Mouse (Mus musculus): Measurements from ENCODE around the gene Htra2.

Gene Htra2

DNA sequence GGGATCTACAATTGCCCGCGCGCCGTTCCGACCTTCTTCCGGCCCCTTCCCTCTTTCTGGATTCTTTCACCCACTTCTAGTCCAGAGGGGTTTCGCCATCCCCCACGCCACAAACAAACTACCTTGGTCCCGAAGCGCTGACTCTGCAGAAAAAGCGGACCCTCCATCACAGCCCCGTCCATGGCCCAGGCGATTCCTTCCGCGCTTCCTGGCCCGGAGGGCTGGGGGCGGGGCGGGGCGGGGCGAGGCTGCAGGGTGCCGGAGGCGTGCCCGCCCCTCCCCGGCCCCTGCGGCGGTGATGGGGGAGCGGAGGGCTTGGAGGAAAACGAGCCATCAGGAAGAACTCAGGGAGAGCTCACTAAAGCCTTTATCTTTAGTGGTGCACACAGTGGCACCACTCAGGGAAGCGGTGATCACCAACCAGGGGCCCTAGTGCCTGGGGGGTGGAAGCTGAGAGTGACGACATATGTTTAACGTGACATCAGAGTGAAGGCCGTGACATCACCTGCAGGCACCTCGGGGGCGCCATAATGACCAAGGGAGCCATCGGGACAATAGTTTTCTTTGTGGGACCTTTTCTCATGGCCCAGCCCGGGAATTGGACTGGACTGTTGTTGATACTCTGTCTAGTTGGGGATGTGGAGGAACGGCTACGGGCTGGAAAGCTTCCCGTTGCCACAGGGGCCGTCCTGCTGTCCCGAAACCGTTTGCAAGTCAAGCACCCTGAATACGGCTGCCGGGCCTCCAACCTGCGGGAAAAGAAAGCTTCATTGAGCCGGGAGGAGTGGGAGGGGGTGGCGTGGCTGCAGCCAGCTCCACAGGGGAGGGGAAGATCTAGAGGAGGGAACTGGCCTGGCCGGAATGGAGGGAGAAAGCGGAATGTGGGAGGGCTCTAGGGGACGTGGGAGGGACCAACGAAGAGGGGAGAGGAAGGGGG lies 21.6 kb downstream of the Htra2 start, which contains the start of the genes Dok1 and Loxl3:
Gene Dok1, minus strand, starts transcription at position 223 of the 937 bp plus-strand sequence.
Gene Loxl3, plus strand, starts transcription at position 925 of the 937 bp plus-strand sequence.
- no peak for DNase-seq (ENCODE audit: low spot score in 2 of 2)

DNA sequence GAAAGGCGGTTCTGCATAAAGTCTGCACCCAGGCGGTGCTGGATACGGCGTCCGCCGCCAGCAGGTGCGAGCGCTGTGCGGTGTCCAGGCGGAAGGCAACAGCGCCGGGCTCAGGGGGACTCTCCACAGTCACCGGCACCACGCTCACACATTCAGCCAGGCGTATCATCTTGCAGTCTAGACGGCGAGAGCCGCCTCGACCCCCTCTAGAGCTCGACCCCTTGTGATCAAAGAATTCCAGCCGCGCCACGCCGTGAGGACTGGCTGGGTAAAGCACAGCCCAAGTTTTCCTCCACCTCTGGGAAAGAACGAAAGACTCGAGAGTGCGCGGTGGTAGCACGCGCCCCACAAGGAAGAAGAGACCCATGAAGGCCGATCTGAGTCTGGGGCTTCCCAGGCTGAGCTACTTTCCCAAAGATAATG lies 22.3 kb downstream of the Htra2 start:
- DNase-seq (ENCODE audit: low spot score in 2 of 2) = peak in 1 of 2 experiments; percentile 32

- DNase-seq (ENCODE audit: low spot score in 2 of 2) = no peak
These were observed 23.0 kb downstream of the Htra2 start for GRCm38 (mm10) chr6:83031921-83032590.

GRCm38 (mm10) chr6:83031111-83031510 lies 24.0 kb downstream of the Htra2 start:
- no peak for DNase-seq (ENCODE audit: low spot score in 2 of 2)

DNA sequence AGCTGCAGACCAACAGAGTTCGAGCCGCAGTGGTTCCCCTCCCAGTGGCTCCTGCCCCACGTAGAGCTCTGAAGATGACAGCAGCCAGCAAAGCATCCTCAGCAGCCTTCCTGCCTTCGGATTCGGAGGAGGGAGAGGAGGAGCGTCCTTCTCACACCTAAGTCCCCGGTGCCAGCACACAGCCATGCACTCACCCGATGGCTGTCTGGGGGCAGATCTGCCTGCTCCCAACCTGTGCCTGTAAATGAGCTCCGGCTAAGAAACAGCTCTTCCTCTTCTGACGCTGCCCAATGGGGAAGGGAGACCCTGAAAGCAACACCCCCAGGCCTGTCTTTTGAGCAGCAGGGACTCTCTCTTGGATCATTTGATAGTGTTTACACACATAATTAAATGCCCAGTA lies 25.3 kb downstream of the Htra2 start:
- DNase-seq (ENCODE audit: low spot score in 2 of 2) = no peak

GRCm38 (mm10) chr6:83027706-83028105 lies 27.4 kb downstream of the Htra2 start:
- DNase-seq (ENCODE audit: low spot score in 2 of 2) = no peak

DNA sequence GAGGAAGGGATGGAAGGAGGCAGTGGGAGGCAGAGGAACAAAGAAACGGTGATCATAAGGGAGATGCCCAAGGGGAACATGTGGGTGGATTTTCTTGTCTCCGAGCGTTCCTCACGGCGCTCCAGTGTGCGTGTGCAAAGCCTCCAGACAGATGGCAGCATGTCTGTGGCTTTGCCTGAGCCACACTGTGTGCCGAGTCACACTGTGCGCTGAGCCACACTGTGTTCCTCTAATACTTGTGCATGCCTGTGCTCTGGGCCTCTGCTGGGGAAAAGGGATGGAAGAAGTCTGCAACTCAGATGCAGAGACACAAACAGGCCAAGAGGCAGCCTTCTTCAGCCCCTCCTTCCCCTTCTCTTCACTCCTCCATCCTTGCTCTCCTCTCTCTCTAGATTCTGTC lies 27.8 kb downstream of the Htra2 start:
- no peak for DNase-seq (ENCODE audit: low spot score in 2 of 2)

DNA sequence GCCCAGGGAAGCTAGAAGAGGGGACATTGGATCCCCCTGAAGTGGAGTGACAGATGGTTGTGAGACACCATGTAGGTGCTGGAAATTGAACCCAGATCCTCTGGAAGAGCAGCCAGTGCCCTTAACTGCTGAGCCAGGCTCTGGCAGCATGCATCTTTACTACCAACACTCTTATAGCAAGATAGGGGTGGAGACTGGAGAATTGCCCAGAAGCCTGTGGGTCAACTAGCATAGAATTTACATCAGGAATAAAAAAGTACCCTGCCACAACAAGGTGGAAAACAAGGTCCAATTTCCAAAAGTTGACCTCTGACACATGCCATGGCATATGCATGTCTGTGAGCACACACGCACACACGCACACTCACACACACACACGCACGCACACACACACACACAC lies 29.9 kb downstream of the Htra2 start:
- DNase-seq (ENCODE audit: low spot score in 2 of 2) = no peak

- no peak for DNase-seq (ENCODE audit: low spot score in 2 of 2)
These were observed 30.7 kb downstream of the Htra2 start for GRCm38 (mm10) chr6:83024421-83024820.

GRCm38 (mm10) chr6:83023786-83024185 lies 31.3 kb downstream of the Htra2 start:
- no peak for DNase-seq (ENCODE audit: low spot score in 2 of 2)

GRCm38 (mm10) chr6:83023008-83023407 lies 32.1 kb downstream of the Htra2 start:
- DNase-seq (ENCODE audit: low spot score in 2 of 2) = no peak

- DNase-seq (ENCODE audit: low spot score in 2 of 2) = no peak
These were observed 34.1 kb downstream of the Htra2 start for GRCm38 (mm10) chr6:83020836-83021593.

- DNase-seq (ENCODE audit: low spot score in 2 of 2) = no peak
These were observed 35.0 kb downstream of the Htra2 start for GRCm38 (mm10) chr6:83020121-83020520.

DNA sequence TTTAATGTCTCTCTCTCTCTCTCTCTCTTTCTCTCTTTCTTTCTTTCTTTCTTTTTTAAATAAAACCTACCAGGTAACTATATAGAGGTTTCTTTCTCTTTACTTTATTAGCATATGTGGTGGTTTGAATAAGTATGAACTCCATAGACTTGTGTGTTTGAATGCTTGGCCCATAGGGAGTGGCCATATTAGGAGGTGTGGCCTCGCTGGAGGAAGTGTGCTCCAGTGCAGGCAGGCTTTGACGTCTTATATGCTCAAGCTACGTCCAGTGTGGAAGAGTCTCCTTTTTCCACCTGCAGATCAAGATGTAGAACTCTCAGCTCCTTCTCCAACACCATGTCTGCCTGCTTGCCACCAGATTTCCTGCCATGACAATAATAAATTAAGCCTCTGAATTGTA lies 36.0 kb downstream of the Htra2 start:
- DNase-seq (ENCODE audit: low spot score in 2 of 2) = no peak

DNA sequence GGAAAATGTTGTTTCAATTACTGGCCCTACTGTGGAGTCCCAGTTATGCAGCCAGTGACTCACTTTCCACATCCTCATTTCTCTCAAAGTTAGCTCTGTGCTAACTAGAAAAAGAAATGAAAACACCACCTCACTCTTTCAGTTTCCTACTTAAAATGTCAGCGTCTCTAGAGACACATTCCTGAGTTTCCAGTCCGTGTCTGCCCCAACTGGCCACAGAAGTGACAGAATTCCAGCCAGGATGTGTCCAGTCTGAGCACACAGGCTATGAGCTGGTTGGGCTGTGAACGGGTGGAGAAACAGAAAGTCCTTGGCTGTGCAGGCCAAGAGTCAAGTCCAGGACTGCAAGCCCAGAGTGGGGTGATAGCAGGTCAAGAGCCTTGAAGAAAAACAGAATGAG lies 37.9 kb downstream of the Htra2 start:
- DNase-seq (ENCODE audit: low spot score in 2 of 2) = no peak

DNA sequence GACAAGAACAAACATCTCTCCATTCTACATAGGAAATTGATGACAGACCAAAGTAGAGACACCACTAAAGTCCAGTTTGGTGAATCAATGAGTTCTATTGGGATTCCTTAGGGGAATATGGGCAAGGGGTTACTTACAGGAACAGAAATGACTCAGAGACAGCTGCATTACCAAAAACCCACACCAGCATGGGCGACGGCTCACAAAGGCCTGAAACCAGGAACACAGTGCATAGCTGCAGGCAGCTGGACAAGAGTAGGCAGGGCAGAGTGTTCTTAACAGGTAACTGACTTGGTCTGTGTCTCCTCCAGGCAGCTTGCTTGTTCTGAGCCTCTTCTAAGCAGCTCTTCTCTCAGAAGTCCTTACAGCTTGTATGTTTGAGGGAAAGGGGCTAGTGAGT lies 39.3 kb downstream of the Htra2 start:
- DNase-seq (ENCODE audit: low spot score in 2 of 2) = no peak

DNA sequence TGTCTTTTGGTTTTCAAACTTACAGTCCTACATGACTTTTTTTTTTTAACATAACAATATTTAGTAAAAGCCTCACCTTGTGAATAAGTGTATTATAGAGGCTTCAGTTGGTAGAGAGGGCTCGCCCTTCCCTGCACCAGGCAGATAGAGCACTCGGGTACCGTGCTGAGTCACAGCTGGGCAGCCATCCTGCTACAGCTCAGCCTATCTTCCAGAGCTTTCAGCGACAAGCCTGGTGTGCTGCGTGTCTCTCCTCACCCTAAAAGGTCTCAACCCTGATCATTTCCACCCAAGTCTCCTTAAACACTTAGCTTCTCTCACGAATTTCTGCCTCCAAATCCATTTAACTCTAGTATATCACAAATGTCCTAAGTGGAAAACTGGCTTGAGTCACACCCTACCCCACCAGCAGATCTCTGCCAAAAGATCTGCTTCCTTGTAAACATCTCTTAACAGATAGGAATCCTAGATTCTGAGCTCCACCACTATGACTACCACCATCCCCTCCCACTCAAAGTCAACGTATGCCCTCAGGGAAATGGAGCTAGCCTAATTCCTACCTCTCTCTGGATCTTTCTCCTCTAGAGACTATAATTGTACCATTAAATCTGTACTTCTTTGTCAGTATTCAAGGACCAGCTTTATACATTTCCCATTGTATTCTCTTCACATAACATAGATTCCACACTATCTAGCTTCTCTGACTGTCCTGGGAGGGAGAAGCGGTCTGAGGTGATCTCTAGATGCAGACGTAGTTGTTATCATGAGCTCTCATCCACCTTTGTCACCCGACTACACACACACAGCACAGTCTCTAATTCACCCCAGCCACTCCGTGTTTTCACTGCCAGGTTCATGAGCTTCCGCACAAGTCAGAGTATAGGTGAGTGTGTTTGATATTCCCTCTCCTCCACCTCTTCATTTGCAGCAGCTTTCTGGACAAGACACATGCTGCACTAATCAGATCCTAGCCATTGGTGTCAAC lies 40.3 kb downstream of the Htra2 start:
- DNase-seq (ENCODE audit: low spot score in 2 of 2) = no peak

GRCm38 (mm10) chr6:83013444-83013843 lies 41.6 kb downstream of the Htra2 start:
- no peak for DNase-seq (ENCODE audit: low spot score in 2 of 2)

DNA sequence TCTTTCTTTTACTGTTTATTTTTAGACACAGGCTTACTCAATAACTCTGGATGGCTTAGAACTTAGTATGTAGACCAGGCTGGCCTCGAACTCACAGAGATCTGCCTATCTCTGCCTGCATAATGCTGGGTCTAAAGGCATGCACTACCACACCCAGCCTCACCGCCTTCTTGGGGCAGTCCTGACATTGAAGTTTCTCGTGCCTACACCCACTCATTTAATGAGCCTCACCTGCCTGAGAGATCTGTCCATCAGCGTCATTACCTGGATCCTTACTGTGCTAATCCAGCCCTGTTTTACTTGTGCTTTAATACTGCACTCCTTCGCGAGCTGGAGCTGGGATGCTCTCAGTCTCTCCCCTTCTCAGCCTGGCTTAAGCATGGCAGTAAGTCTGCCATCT lies 43.3 kb downstream of the Htra2 start:
- DNase-seq (ENCODE audit: low spot score in 2 of 2) = no peak

DNA sequence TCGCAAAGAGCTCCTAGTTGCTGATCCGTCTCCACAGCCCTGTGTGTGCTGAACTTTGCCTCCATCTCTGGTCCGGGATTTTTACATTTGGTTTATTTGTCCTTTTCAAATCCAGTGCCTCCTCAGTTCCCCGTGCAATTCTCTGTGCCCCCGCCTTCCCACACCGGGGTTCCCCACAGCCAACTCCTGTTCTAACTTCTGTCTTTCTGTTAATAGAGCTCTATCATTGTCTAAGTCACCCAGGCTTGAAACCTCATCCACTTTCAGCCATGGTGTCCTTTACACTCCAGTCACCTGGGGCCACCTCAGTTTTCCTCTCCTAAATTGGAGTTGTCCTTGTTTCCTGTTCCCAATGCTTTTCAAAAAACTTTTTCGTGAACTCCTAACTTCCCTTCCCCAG lies 43.8 kb downstream of the Htra2 start:
- no peak for DNase-seq (ENCODE audit: low spot score in 2 of 2)

- DNase-seq (ENCODE audit: low spot score in 2 of 2) = no peak
These were observed 45.1 kb downstream of the Htra2 start for GRCm38 (mm10) chr6:83010010-83010409.
